Mouse (Mus musculus) heart, embryonic 15.5 days (tissue): ENCODE results near the gene Lamb1. TPM values are rescaled to one million over a fixed set of nuclear protein-coding genes. Genes with fewer than 3 reads are reported as not detected.

Experiments
- polyA plus RNA-seq: library from polyadenylated mRNA; unstranded; fragments of >200 nt; fragmentation: Nextera tagmentation; extraction: Ambion mirVana; gene quantifications from 2 replicates; pipeline ENCODE4 v1.2.1, GENCODE M21; 2015

Lamb1 gene
- polyA plus RNA-seq, 1 experiment from 2014 or later: 90.9 TPM

Other genes starting within 250 kb of the Lamb1 start
- 3.1 and 3.4 TPM in 2 replicates for gene Fam110c, start 191.4 kb upstream of the Lamb1 start, polyA plus RNA-seq
- not detected in 2 replicates for gene Gm6993, start 24.5 kb upstream of the Lamb1 start, polyA plus RNA-seq
- gene Dld, start 86.2 kb downstream of the Lamb1 start, polyA plus RNA-seq: 185 and 235 TPM in 2 replicates
- 0.09 TPM in 1 of 2 replicates, not detected in the other for gene Slc26a3, start 125.6 kb downstream of the Lamb1 start, polyA plus RNA-seq
- 7.0 and 10.0 TPM in 2 replicates for gene Cbll1, start 234.4 kb downstream of the Lamb1 start, polyA plus RNA-seq